Mouse (Mus musculus) heart, postnatal 0 days (tissue): ENCODE data around the gene Col6a6. TPM values are rescaled to one million over a fixed set of nuclear protein-coding genes. Genes with fewer than 3 reads are reported as not detected.

ENCODE experiments used
- ATAC-seq: fragments of 200-750 bp; cut with Nextera tagmentation; 2 replicates; pipeline ENCODE4 v1.8.0; 2017; ENCODE audit warnings: low read depth, moderate number of reproducible peaks, moderate library complexity; ENCODE audit not compliant: insufficient read depth
- DNase-seq: peaks from one replicate; pipeline ENCODE4 v3.0.0-alpha.2; 2016; ENCODE audit warnings: low spot score
- H3K27ac ChIP-seq: fragments of 300-500 bp; sonication (generic); 2 replicates; pipeline ENCODE4 v1.5.1; 2014; ENCODE audit warnings: low read depth, mild to moderate bottlenecking
- H3K27me3 ChIP-seq: fragments of 300-500 bp; sonication (generic); 2 replicates; pipeline ENCODE4 v1.6.1; 2014; ENCODE audit warnings: low read length, mixed read lengths; ENCODE audit not compliant: control insufficient read depth, insufficient read depth
- H3K36me3 ChIP-seq: fragments of 300-500 bp; sonication (generic); replicated peaks from 2 replicates; pipeline ENCODE4 v1.6.1; 2014; ENCODE audit warnings: low read length, mixed read lengths; ENCODE audit not compliant: control insufficient read depth, insufficient read depth
- H3K4me1 ChIP-seq: fragments of 300-500 bp; sonication (generic); 2 replicates; pipeline ENCODE4 v1.6.1; 2014; ENCODE audit warnings: antibody characterized with exemption; ENCODE audit not compliant: control insufficient read depth, insufficient read depth
- H3K4me2 ChIP-seq: fragments of 300-500 bp; sonication (generic); 2 replicates; pipeline ENCODE4 v1.6.1; 2014; ENCODE audit warnings: low read depth, mild to moderate bottlenecking, low read length, moderate library complexity
- H3K4me3 ChIP-seq: fragments of 300-500 bp; sonication (generic); 2 replicates; pipeline ENCODE4 v1.5.1; 2014; ENCODE audit warnings: low read depth, low read length
- H3K9ac ChIP-seq: fragments of 300-500 bp; sonication (generic); replicated peaks from 2 replicates; pipeline ENCODE4 v1.6.1; 2014; ENCODE audit warnings: low read depth, low read length, mixed read lengths
- H3K9me3 ChIP-seq: fragments of 300-500 bp; sonication (generic); replicated peaks from 2 replicates; pipeline ENCODE4 v1.6.1; 2016; ENCODE audit warnings: low read length; ENCODE audit not compliant: control insufficient read depth
- CTCF ChIP-seq: IDR thresholded peaks from 2 replicates; pipeline ENCODE4 v1.5.1; 2016; ENCODE audit warnings: antibody characterized with exemption, control low read depth, low read depth
- EP300 ChIP-seq: IDR thresholded peaks from 2 replicates; pipeline ENCODE4 v1.6.1; 2016; ENCODE audit warnings: antibody characterized with exemption, low read depth
- WGBS: fragments of 180-500 bp; shearing (Covaris S2); extraction: QIAGEN DNeasy Blood & Tissue Kit; methylation state at CpG from one replicate; pipeline ENCODE4 v1.1.7; 2014; 5-methylcytosine and 5-hydroxymethylcytosine counted together
- polyA plus RNA-seq: library from polyadenylated mRNA; unstranded; fragments of >200 nt; fragmentation: Nextera tagmentation; extraction: Ambion mirVana; gene quantifications from 2 replicates; pipeline ENCODE4 v1.2.1, GENCODE M21; 2015
- total RNA-seq: library from RNA; depleted of rRNA; stranded (reverse); fragments of >200 nt; gene quantifications from 2 replicates; pipeline ENCODE4 v1.2.3, GENCODE M21; 2014; ENCODE audit warnings: low replicate concordance

Col6a6 gene
- total and polyA plus RNA-seq, 2 experiments from 2014 or later: 1.7 to 5.4 TPM

- H3K4me2 ChIP-seq: no peak overlapping the region
- DNase-seq: no peak
- no peak overlapping the region for H3K27ac ChIP-seq
- no peaks in the 10 kb centered on the region for H3K4me1 ChIP-seq
- 69% methylated on average over 2 of the region's 2 CpGs for WGBS
- H3K27me3 ChIP-seq: no peaks in the 10 kb centered on the region
- H3K9ac ChIP-seq: no peak overlapping the region
- peaks cover 69% of the 10 kb centered on the region for H3K36me3 ChIP-seq
- H3K9me3 ChIP-seq: no peaks in the 10 kb centered on the region
- H3K4me3 ChIP-seq: no peak overlapping the region
- ATAC-seq: no peak
- no peak for TF ChIP-seq CTCF
- TF ChIP-seq EP300: no peak
Observed at GRCm38 (mm10) chr9:105672032-105672431, 155.9 kb downstream of the Col6a6 start.

DNA sequence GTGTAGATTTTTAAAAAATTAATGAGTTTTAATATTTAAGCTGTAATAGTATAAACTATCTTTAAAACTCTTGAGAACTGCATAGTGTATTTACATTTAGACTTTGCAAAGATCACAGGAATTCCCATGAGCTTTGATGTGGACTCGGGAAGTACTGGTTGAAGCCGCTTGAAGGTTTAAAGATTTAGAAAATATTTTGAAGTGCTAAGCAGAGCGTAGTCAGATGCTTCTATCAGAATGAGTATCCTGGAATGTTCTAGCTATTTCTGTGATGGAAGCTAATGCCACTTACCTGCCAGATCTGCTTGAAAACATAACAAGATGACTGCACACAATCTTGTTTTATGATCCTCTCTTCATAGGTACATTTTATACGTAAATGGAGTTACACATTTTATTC, 157.0 kb downstream of the Col6a6 start:
- Histone ChIP-seq H3K9ac (no peak overlapping the region), H3K4me2 (no peak overlapping the region), H3K4me1 (no peaks in the 10 kb centered on the region), H3K4me3 (no peak overlapping the region), H3K36me3 (peaks cover 64% of the 10 kb centered on the region), H3K27me3 (no peaks in the 10 kb centered on the region), H3K9me3 (no peaks in the 10 kb centered on the region), H3K27ac (no peak overlapping the region)
- no peak for DNase-seq
- 88% methylated on average over 4 of the region's 4 CpGs for WGBS
- ATAC-seq: no peak
- TF ChIP-seq CTCF (no peak), EP300 (no peak)

DNA sequence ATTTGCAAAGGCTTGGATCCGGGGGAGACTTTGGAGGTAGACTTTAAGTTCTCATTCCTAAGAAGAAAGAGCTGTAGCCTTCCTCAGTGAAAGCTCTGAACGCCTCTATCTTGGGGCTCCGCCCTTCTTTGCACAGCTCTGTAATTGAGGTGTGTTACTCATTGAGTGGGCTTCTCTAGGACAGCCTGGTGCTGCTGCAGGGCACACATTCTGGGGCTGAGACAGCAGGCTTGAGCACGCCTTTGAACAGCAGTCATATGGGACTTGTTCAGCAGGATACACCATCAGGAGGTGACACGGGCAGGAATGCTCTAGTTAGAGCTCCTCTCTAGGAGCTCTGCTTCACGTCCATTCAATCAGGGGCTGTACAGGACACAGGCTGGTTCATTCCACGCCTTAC, 162.7 kb downstream of the Col6a6 start:
- H3K36me3 ChIP-seq: peaks cover 86% of the 10 kb centered on the region
- no peaks in the 10 kb centered on the region for H3K27me3 ChIP-seq
- H3K4me1 ChIP-seq: no peaks in the 10 kb centered on the region
- WGBS: 83% methylated on average over 7 of the region's 7 CpGs
- H3K9me3 ChIP-seq: no peaks in the 10 kb centered on the region
- TF ChIP-seq EP300 (no peak), CTCF (no peak)
- no peak overlapping the region for H3K4me3 ChIP-seq
- H3K9ac ChIP-seq: no peak overlapping the region
- no peak for DNase-seq
- H3K4me2 ChIP-seq: no peak overlapping the region
- no peak overlapping the region for H3K27ac ChIP-seq
- no peak for ATAC-seq

DNA sequence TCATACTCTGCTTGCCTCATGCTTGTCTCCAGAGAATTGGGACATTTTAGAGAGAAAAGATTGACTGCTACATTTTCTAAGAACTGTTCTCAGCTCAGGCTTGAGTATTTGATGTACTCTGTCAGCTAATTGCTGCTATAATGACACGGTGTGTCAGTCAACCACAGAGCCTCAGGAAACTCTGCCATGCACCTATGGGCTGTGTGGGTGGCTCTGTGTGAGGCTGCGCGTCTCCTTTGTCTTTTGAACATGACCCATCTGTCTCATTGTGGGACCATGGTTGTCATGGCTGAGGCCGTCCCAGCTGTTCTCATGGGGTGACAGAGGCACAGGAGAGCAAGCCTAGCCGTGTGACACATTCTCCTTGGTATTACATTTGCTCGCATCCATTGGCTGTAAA, 168.1 kb downstream of the Col6a6 start:
- Histone ChIP-seq H3K4me2 (no peak overlapping the region), H3K4me1 (no peaks in the 10 kb centered on the region), H3K4me3 (no peak overlapping the region), H3K27me3 (no peaks in the 10 kb centered on the region), H3K36me3 (peaks cover 66% of the 10 kb centered on the region), H3K9me3 (no peaks in the 10 kb centered on the region), H3K27ac (no peak overlapping the region), H3K9ac (no peak overlapping the region)
- ATAC-seq (no peak), DNase-seq (no peak)
- TF ChIP-seq CTCF: no peak
- no peak for TF ChIP-seq EP300
- 94% methylated on average over 6 of the region's 6 CpGs for WGBS

- no peaks in the 10 kb centered on the region for H3K4me1 ChIP-seq
- H3K27ac ChIP-seq: no peak overlapping the region
- H3K27me3 ChIP-seq: no peaks in the 10 kb centered on the region
- WGBS: 92% methylated on average over 12 of the region's 12 CpGs
- ATAC-seq: no peak
- no peak overlapping the region for H3K9ac ChIP-seq
- no peaks in the 10 kb centered on the region for H3K9me3 ChIP-seq
- H3K4me3 ChIP-seq: no peak overlapping the region
- no peak overlapping the region for H3K4me2 ChIP-seq
- no peak for TF ChIP-seq EP300
- no peak for TF ChIP-seq CTCF
- DNase-seq: no peak
- peaks cover 67% of the 10 kb centered on the region for H3K36me3 ChIP-seq
Observed at GRCm38 (mm10) chr9:105658216-105658615, 169.7 kb downstream of the Col6a6 start.

DNA sequence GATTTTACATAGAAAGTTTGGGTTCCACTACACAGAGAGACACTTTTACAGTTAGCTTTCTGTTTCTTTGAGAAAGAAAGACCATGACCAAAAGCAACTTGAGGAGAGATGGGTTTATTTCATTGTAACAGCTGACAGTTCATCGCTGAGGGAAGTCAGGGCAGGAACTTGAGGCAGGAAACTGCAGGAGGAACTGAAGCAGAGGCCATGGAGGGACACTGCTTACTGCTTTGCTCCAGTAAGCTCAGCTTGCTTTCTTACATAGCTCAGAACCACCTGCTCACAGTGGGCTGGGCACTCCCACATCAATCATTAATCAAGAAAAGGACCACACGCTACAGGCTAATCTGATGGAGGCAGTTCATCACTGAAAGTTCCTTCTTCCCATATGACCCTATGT, 171.8 kb downstream of the Col6a6 start:
- Histone ChIP-seq H3K36me3 (peaks cover 61% of the 10 kb centered on the region), H3K4me3 (no peak overlapping the region), H3K27me3 (no peaks in the 10 kb centered on the region), H3K9ac (no peak overlapping the region), H3K4me1 (no peaks in the 10 kb centered on the region), H3K9me3 (no peaks in the 10 kb centered on the region), H3K27ac (no peak overlapping the region), H3K4me2 (no peak overlapping the region)
- no peak for DNase-seq
- ATAC-seq: no peak
- 74% methylated on average over 2 of the region's 2 CpGs for WGBS
- TF ChIP-seq EP300 (no peak), CTCF (no peak)
